Mouse (Mus musculus) retina, postnatal 1 day (tissue): ENCODE results near the gene Mipol1.
"Not testable (repeated sequence)": the region's sequence is repeated elsewhere in the genome, so short reads cannot be mapped to it uniquely, and the experiment has no call there.

Experiments used
- DNase-seq: peaks from one replicate; pipeline ENCODE4 v3.0.0-alpha.2; 2012

Gene Mipol1

DNA sequence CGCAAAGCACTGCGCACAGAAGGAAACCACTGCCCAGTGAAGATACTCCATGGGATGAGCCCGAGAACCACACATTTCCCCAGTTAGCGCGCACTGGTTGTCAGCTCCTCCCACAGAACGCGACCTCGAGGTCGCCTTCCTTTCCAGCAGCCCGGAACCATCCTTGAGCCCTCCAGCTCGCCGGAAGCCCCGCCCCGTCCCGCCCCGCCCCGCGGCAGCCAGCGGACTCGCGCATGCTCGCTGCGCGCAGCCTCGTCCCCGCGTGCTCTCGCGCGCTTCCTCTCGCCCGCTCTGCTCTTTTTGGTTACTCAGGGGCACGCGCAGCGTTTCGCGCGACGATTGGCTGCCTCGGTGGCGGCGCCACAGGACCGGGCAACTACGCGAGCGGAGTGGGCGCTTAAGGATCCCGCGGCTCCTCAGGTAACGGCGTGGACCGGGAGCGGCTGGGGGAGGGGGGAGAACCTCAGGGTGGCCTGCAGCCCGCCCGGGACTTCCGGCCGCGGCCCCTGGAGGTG is at the start of gene Mipol1, which contains the start of gene Prps1l3:
Gene Mipol1 (plus strand): TSS at position 236 of the 515 bp plus-strand sequence.
Gene Prps1l3 (plus strand): TSS at position 221 of the 515 bp plus-strand sequence.
- DNase-seq: peak; percentile 96

- no peak for DNase-seq
These were observed 45.7 kb upstream of the Mipol1 start for GRCm38 (mm10) chr12:57184401-57185147.

DNA sequence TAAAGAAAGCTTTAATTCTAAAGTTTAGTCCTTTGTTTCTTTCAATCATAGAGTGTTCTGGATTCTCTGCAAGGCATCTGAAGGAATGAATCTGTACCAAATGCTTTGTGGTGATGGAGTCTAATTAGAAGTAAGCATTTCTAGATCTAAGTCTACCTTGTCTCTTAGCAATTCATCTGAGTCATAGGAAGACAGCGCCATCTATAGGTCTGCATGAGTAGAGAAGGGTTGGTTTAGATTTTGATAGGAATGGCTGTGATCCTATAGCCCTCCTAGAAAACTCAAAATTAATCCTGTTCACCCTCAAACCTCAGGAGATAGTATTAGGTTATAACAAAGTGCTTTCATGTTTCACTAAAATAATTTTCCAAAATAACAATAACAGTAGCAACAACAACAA is 44.8 kb upstream of the Mipol1 start:
- peak; percentile 57 for DNase-seq

- DNase-seq: no peak
These were observed 44.1 kb upstream of the Mipol1 start for GRCm38 (mm10) chr12:57186126-57186525.

GRCm38 (mm10) chr12:57187032-57187431 is 43.2 kb upstream of the Mipol1 start:
- DNase-seq: no peak

GRCm38 (mm10) chr12:57194609-57195008 is 35.6 kb upstream of the Mipol1 start:
- DNase-seq: peak; percentile 68

GRCm38 (mm10) chr12:57196286-57196607 is 34.0 kb upstream of the Mipol1 start:
- DNase-seq: no peak

GRCm38 (mm10) chr12:57196608-57197362 is 33.4 kb upstream of the Mipol1 start:
- peak; percentile 46 for DNase-seq

DNA sequence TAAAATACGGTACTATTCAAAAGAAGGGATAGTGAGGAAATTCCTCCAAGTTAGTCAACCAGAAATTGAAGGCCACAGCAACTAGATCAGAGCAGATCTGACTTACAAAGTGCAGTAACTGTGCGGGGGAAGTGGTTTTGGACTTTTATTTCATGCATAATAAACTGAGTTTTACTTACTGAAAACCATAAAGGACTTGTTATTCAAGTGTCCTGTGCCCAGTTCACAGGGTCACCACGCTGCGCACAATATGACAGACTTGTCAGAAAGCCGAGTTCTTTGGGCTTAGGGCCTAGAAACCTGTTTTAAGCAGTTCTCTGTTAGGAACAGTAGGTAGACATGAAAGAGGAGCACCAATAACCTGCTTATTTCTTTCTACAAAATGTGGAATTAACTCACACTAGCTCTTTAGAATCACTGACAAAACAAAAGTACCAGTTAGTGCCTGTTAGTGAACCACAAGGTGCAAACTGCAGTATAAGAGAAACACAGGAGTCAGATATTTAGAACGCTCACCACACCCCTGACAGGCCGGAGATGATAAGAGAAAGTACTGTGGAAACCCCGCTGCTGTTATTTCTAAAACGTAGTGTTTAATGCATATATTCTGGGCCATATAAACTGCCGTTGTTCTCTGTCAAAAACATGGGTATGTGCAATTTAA is 32.7 kb upstream of the Mipol1 start, which contains the start of gene Slc25a21:
Gene Slc25a21 (minus strand): TSS at position 110 of the 664 bp plus-strand sequence.
- no peak for DNase-seq

- DNase-seq: no peak
These were observed 32.0 kb upstream of the Mipol1 start for GRCm38 (mm10) chr12:57198269-57198668.

- no peak for DNase-seq
These were observed 30.8 kb upstream of the Mipol1 start for GRCm38 (mm10) chr12:57199427-57199826.

DNA sequence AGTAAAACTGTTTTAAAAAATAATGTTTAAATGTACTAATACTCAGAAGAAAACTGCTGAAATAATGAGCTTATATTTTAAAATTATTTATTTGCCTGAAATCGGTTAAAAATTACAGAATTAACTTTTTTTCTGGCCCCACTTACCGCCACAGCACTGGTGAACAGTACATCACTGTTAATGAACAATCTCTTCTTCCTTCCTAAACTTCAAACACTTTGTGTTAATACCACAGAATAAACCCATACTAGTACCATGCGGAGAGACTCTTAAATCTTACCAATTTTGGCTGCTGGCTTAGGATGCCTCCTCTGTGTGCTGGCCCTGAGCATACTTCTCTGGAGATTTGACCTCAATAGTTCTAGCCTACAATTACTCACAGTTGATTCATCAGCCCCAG is 28.3 kb upstream of the Mipol1 start:
- no peak for DNase-seq

DNA sequence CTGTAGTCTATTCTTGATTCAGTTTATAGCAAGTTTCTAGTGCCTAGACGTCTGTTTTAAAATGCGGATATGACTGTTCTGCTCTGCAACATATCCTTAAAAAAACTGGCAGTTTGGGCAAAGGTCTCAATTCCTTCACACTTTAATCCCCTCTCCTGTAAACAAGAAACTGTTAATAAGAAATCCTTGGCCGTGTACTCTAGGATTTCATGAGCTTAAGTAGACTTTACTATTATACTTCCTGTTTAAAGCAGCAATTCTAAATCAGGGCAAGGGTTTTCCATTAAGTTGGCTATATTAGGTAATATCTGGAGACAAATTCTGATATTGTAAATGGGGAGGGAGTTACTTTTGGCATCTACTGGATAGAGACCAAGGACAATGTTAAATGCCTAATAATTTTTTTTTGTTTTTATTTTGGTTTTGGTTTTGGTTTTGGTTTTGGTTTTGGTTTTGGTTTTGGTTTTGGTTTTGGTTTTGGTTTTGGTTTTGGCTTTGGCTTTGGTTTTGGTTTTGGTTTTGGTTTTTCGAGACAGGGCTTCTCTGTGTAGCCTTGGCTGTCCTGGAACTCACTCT is 25.9 kb upstream of the Mipol1 start:
- DNase-seq: no peak

DNA sequence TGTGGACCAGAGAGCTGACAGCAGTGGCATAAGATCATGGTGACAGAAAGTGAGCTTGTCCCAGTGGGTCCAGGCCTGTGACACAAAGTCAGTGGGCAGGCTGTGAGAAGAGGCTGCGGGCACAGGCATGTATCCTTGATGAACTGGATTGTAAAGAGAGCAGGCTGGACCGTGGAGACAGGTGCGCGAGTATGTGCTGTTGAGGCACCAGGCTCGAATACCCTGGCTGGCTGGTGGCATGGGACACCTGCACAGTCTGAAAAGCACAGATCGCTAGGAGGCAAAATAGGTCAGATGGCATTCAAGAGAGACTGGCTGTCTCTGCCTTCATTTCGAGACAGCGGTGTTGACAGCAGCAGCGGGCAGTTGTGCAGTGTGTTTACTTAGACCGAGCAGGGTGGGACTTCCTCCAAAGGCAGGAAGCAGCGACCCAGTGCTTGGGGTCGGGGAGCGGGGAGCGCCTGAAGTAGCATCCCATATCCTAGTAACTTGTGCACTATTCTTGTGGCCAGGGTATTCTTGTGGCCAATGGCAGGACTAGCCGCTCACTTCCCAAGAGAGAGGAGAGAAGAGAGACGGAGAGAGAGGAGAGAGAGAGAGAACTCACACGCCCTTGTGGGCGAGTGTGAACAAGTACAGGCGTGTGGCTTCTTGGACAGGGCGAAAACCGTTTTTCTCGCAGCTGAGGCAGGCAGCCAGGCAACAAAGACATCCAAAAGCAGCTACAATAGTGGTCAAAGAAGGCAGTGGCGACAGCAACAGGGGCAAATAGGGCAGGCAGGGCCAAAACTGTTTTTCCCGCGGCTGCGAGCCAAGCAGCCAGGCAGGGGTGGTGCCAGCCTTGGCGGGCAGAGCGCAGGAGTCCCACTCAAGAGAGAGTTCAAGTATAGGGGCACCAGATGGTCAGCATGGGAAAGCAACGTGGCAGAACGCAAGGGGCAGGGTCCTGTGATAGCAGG is 18.6 kb upstream of the Mipol1 start:
- DNase-seq: peak; percentile 57

DNA sequence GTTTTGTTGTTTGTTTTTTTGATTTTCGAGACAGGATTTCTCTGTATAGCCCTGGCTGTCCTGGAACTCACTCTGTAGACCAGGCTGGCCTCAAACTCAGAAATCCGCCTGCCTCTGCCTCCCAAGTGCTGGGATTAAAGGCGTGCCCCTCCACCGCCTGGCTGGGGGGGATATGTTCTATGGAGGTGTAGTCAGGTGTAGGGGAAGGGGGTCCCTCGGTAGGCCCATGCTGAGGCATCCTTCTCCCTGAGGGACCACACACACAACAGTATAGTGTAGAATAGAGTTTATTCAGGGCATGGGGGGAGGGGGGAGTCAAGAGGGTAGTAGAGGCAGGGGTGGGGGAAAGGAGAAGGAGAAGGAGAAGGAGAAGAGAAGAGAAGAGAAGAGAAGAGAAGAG is 17.8 kb upstream of the Mipol1 start:
- not testable (repeated sequence) for DNase-seq

DNA sequence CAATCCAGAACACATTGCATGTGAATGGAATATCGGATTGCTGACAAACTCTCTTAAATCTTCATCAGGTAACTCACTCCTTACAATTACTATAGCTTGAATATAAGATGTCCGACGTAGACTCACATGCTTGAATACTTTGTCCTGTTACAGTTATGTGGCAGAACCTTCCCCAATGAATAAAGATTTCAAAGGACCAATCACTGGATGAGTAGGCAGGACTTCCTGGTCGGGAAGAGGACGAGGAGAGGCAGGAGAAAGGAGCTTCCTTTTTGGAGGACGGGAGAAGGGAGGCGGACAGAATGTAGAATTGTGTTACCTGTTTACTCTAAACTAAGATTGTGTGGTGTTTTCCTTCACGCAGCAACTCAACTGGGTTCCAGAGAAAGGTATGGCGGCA is 3.8 kb upstream of the Mipol1 start:
- DNase-seq: no peak

DNA sequence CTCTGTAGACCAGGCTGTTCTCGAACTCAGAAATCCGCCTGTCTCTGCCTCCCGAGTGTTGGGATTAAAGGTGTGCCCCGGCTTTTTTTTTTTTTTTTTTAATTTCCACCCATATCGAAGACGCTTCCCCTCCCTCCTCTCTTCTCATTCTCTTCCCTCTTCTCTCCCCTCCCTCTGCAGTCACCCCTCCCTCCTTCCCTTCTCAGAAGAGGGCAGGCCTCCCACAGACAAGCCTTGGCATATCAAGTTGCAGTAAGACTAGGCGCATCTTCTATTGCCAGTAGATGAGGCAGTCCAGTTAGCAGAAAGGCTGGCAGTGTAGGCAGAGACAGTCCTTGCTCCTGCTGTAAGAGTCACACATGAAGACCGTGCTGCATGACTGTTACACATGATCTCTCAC is 2.5 kb upstream of the Mipol1 start:
- DNase-seq: no peak

GRCm38 (mm10) chr12:57229703-57230102 is 524 bp upstream of the Mipol1 start:
- DNase-seq: no peak

DNA sequence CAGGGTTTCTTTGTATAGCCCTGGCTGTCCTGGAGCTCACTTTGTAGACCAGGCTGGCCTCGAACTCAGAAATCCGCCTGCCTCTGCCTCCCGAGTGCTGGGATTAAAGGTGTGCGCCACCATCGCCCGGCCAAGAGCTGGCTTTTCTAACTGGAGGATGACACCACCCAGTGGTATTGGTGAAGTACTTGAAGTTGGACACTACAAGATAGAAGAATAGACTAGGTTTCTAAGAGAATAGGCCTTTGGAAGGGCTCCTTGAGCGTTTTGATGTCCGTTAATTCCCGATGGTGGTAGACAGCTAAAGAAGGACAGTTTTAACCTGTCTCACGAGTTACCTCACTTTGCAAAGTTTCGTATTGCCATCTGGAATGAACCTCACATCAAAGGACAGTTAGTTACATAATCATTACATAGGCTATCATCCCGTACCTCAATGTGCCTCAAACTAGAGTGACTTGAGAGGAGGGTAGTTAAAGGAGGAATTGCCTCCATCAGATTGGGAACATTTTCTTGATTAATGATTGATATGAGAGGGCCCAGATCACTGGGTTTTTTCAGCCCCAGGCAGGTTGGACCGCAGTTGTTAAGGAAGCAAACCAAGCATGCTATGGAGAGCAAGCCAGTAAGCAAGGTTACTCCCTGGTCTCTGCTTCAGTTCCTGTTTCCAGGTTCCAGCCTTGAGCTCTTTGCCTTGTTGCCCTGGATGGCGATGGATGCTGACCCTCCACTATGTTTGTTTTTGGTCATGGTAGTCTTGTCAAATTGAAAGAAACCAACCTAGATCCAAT is 1.1 kb downstream of the Mipol1 start:
- DNase-seq: peak; percentile 48

- no peak for DNase-seq
These were observed 3.2 kb downstream of the Mipol1 start for GRCm38 (mm10) chr12:57233386-57233785.
